Mouse (Mus musculus): ENCODE measurements around the gene Usp17lc. TPM values are rescaled to one million over a fixed set of nuclear protein-coding genes. Genes with fewer than 3 reads are reported as not detected.
"Not testable (repeated sequence)": the region's sequence is repeated elsewhere in the genome, so short reads cannot be mapped to it uniquely, and the experiment has no call there.

Usp17lc gene
- total RNA-seq (2021) = not detected
- long read RNA-seq, experiment 1 = 0 reads
- long read RNA-seq, experiment 2 = 0 reads

DNA sequence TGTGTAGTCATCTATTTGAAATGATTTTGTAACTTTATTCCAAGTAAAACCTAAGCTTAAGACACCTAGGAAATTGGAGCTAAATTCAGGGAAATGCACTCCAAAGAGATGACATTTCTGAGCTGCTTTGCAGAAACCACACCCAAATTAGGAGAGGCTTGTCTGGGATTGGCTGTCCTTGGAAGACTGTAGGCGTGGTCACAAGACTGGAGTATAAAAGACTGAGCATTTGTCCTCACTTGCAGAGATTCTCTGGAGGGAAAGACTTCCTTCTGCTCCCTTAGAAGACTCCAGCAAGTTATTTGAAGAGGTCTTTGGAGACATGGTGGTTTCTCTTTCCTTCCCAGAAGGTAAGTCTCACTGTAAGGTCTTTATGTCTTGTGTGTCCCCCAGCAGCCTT lies at the start of gene Usp17lc:
Gene Usp17lc, plus strand, starts transcription at position 301 of the 400 bp plus-strand sequence.
- intact Hi-C loops (cut with DNase I) = loop anchor here (10.0 kb wide), 1 partner anchor 170 kb away; no protein-coding TSS in a partner anchor
- not testable (repeated sequence) for DNase-seq

- intact Hi-C loops (cut with DNase I) = no loop called here
- no peak for DNase-seq
Observed at GRCm38 (mm10) chr7:103386077-103386476, 28.8 kb upstream of the Usp17lc start, which contains the start of gene Olfr603. Gene Olfr603, minus strand, starts transcription at chr7:103386177.

DNA sequence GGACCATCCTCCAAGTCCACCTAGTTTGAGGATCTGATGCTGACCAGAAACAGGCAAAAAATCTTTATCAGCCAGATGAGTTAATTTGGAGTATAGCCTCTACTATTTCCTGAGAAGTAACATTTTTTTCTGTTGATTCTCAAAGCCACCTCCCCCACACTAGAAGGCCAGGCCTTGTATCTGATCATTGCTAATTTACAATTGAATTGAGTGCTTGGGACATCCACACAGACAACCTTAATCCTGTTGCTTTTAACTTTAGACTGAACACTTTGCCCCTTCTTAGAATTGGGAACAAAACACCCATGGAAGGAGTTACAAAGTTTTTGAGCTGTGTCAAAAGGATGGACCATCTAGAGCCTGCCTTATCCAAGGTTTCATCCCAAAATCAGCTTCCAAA lies 17.1 kb upstream of the Usp17lc start:
- intact Hi-C loops (cut with DNase I) = no loop called here
- DNase-seq = no peak

GRCm38 (mm10) chr7:103398981-103399380 lies 15.9 kb upstream of the Usp17lc start:
- intact Hi-C loops (cut with DNase I) = no loop called here
- no peak for DNase-seq

DNA sequence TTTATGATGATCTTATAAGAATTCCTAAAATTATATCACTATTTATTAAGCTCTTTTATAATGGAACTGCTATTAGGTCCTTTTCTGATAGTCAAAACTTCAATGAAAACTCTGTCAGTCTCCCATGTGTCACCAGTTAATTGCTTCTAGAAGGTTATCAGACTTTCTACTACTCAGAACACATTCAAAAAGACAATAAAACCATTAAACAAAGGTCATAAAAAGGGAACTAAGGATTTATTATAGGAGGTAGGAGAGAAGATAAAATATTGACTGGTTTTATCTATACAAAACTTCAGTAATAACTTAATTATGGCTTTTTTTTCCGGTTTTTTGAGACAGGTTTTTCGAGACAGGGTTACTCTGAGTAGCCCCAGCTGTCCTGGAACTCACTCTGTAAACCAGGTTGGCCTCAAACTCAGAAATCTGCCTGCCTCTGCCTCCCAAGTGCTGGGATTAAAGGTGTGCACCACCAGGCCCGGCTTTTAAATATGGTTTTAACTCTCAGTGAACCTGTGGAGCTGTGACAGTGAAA lies 8.3 kb upstream of the Usp17lc start:
- intact Hi-C loops (cut with DNase I); DNase-seq: not testable (repeated sequence)

DNA sequence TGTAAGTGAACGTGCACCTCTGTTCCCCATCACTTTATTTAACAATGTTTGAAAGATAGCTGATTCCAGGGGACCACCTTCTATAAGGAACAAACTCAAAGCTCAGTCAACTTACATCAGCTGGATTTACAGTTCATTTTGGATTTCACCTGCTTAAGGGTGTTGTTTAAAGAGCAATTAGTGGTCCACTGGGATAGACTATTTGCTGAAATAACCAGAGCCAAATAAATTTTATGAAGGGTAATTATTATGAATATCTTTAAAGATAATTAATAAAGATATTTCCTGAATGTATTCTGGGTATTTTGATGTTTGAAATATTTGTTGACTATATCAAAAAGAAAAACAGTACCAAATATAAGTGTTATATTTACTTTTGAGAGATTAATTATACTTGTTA lies 30.5 kb downstream of the Usp17lc start, which contains the start of gene Olfr605:
Gene Olfr605, minus strand, starts transcription at position 101 of the 400 bp plus-strand sequence.
- no peak for DNase-seq
- intact Hi-C loops (cut with DNase I) = no loop called here

- intact Hi-C loops (cut with DNase I) = no loop called here
- no peak for DNase-seq
Observed at GRCm38 (mm10) chr7:103448746-103449145, 33.9 kb downstream of the Usp17lc start, which contains the start of gene Olfr606. Gene Olfr606, plus strand, starts transcription at chr7:103449046.

DNA sequence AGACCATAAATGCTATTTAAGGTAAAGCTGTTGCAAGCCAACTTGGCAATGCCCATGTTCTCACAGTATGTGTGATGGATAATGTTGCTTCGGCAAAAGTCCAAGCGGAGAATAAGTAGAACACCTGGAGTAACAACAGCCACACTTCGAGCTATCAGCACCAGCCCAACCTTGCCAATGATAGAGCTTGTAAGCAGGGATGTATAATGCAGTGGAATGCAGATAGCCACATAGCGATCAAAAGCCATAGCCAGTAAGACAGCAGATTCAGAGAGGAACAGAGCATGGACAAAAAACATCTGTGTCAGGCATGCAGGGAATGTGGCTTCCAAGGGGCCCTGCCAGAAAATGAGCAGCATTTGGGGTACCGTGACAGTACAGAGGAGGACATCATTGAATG lies 45.7 kb downstream of the Usp17lc start:
- intact Hi-C loops (cut with DNase I) = no loop called here
- no peak for DNase-seq

Small RNA genes within 50 kb of the gene (microRNA-seq; reads per million reads assigned to microRNA genes)
- gene Gm25774 = 0 reads per million in 2 experiments

Other genes with a start within 250 kb of the Usp17lc start
- gene Olfr591, start 236.7 kb upstream of the Usp17lc start, total RNA-seq (2021) = not detected
- gene Olfr592, start 230.3 kb upstream of the Usp17lc start, total RNA-seq (2021) = not detected
- gene Olfr593, start 203.2 kb upstream of the Usp17lc start, total RNA-seq (2021) = not detected
- not detected for gene Olfr594, start 198.1 kb upstream of the Usp17lc start, total RNA-seq (2021)
- not detected for gene Usp17ld, start 162.6 kb upstream of the Usp17lc start, total RNA-seq (2021)
- not detected for gene Olfr596, start 109.4 kb upstream of the Usp17lc start, total RNA-seq (2021)
- gene Olfr597, start 98.8 kb upstream of the Usp17lc start, total RNA-seq (2021) = not detected
- not detected for gene Olfr598, start 91.5 kb upstream of the Usp17lc start, total RNA-seq (2021)
- gene Olfr599, start 79.2 kb upstream of the Usp17lc start, total RNA-seq (2021) = not detected
- gene Olfr600, start 65.4 kb upstream of the Usp17lc start, total RNA-seq (2021) = not detected
- gene Olfr601, start 52.4 kb upstream of the Usp17lc start, total RNA-seq (2021) = not detected
- gene Olfr603, start 28.9 kb upstream of the Usp17lc start, total RNA-seq (2021) = not detected
- not detected for gene Olfr605, start 30.4 kb downstream of the Usp17lc start, total RNA-seq (2021)
- not detected for gene Olfr606, start 34.0 kb downstream of the Usp17lc start, total RNA-seq (2021)
- not detected for gene Olfr607, start 49.1 kb downstream of the Usp17lc start, total RNA-seq (2021)
- not detected for gene Olfr608, start 54.8 kb downstream of the Usp17lc start, total RNA-seq (2021)
- not detected for gene Olfr609, start 83.0 kb downstream of the Usp17lc start, total RNA-seq (2021)
- gene Olfr610, start 97.0 kb downstream of the Usp17lc start, total RNA-seq (2021) = not detected
- not detected for gene Olfr611, start 105.8 kb downstream of the Usp17lc start, total RNA-seq (2021)
- gene Olfr612, start 127.6 kb downstream of the Usp17lc start, total RNA-seq (2021) = not detected
- gene Olfr613, start 133.0 kb downstream of the Usp17lc start, total RNA-seq (2021) = not detected
- gene Olfr615, start 141.0 kb downstream of the Usp17lc start, total RNA-seq (2021) = not detected
- gene Olfr616, start 154.1 kb downstream of the Usp17lc start, total RNA-seq (2021) = not detected
- gene Olfr617, start 158.0 kb downstream of the Usp17lc start, total RNA-seq (2021) = not detected
- gene Olfr618, start 175.0 kb downstream of the Usp17lc start, total RNA-seq (2021) = not detected
- gene Olfr619, start 185.5 kb downstream of the Usp17lc start, total RNA-seq (2021) = not detected
- not detected for gene Olfr620, start 197.5 kb downstream of the Usp17lc start, total RNA-seq (2021)
- gene Olfr622, start 227.6 kb downstream of the Usp17lc start, total RNA-seq (2021) = not detected
- not detected for gene Olfr623, start 248.6 kb downstream of the Usp17lc start, total RNA-seq (2021)

All from gastrocnemius, postnatal 36 days (tissue).